Mouse (Mus musculus) gastrocnemius, postnatal 10 days (tissue): Measurements from ENCODE around the gene Zfp575. TPM values are rescaled to one million over a fixed set of nuclear protein-coding genes. Genes with fewer than 3 reads are reported as not detected.
"Not testable (repeated sequence)": the region's sequence is repeated elsewhere in the genome, so short reads cannot be mapped to it uniquely, and the experiment has no call there.

Source experiments
- DNase-seq: peaks from one replicate; pipeline ENCODE4 v3.0.0; 2021; ENCODE audit warnings: mixed read lengths
- long read RNA-seq, 2 experiments: library from polyadenylated mRNA; stranded (forward); transcript quantifications; one replicate each; pipeline ENCODE4 v2.0.0; 2021
- total RNA-seq, 2 experiments: library from RNA; stranded (reverse); gene quantifications; 2 replicates each; pipeline ENCODE4 v1.2.3; 2021

Zfp575 gene
- total RNA-seq = under 1 TPM; 0.59 to 0.95 TPM
- long read RNA-seq, experiment 1, partial matches to known transcripts = 1 of 5 reads
- long read RNA-seq, experiment 1, other reads (novel, unspliced or antisense) = 0 of 5 reads
- long read RNA-seq, experiment 2, partial matches to known transcripts = 0 of 1 reads
- long read RNA-seq, experiment 2, other reads (novel, unspliced or antisense) = 0 of 1 reads

DNA sequence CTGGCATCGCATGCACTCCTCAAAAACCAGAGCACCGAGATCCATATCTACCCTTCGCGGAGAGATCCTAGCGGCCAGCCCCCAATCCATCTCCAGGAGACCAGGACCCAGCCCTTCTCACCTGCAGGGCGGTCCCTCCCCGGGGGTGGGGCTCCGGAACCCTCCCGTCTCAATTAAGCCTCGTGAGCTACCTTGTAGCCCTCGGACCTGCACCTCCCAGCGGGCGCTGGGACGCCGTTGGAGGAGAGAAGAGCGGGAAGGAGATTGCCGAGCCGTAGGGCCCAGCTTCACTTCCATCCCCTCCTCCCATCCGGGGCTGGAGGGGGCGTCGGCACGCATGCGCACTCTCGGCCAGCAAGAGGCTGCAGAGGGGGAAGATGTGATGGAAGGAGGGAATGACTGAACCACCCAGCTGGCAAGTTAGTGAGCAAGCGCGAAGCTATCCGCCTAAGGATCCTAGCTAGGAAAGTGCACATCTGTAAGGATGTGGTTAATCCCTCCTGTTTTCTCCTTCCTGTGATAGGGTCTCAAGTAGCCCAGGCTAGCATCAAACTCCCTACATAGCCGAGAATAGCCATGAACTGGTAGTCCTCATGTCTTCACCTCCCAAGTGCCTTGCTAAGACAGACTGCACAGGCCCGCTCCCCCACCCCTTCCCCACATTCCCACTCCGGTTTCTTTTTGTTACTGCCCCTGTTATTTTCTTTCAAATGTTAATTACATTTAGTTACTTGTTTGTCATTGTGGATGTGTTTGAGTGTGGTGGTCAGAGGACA is at the start of gene Zfp575, which contains the start of gene Ethe1:
Gene Zfp575 (minus strand): TSS at position 312 of the 776 bp plus-strand sequence.
Gene Ethe1 (plus strand): TSS at position 214 of the 776 bp plus-strand sequence.
- DNase-seq = peak; percentile 74

DNA sequence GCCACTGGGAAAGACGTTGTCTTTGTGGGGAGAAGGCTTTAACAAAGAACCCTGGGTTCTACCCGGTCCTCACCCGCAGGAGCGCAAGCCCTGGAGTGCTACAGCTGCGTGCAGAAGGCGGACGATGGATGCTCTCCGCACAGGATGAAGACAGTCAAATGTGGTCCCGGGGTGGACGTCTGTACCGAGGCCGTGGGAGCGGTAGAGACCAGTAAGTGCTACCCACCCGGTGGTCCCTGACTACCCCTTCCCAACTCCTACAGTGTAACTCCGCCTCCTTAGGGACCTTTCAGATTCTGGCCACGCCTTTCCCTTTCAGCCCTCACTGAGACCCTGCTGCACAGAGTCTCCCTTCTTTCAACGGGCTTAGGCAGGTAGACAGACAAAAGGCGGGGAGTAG is 49.6 kb upstream of the Zfp575 start:
- DNase-seq = no peak

DNA sequence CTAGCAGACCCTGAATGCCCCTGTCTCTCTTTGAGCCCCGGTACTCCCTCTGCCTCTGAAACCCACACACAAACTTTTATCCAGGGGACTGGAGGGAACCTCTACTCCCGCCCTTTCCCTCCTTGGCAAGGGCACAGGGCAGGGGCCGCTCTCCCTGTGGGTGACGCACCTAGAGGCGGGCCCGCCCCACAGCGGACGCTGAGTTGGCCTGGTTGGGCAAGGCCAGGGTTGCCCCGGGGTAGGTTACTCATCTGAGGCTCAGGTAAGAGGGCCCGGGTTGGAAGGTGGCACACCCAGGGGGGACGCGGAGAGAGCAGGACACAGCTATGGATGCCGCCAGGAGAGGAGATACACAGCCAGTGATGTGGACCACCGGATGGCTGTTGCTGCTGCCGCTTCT is 48.8 kb upstream of the Zfp575 start, which contains the start of gene Lypd3:
Gene Lypd3 (plus strand): TSS at position 287 of the 400 bp plus-strand sequence.
- DNase-seq = no peak

GRCm38 (mm10) chr7:24630116-24630880 is 42.9 kb upstream of the Zfp575 start:
- no peak for DNase-seq

- DNase-seq = no peak
Measured at GRCm38 (mm10) chr7:24629672-24630071, 42.2 kb upstream of the Zfp575 start.

DNA sequence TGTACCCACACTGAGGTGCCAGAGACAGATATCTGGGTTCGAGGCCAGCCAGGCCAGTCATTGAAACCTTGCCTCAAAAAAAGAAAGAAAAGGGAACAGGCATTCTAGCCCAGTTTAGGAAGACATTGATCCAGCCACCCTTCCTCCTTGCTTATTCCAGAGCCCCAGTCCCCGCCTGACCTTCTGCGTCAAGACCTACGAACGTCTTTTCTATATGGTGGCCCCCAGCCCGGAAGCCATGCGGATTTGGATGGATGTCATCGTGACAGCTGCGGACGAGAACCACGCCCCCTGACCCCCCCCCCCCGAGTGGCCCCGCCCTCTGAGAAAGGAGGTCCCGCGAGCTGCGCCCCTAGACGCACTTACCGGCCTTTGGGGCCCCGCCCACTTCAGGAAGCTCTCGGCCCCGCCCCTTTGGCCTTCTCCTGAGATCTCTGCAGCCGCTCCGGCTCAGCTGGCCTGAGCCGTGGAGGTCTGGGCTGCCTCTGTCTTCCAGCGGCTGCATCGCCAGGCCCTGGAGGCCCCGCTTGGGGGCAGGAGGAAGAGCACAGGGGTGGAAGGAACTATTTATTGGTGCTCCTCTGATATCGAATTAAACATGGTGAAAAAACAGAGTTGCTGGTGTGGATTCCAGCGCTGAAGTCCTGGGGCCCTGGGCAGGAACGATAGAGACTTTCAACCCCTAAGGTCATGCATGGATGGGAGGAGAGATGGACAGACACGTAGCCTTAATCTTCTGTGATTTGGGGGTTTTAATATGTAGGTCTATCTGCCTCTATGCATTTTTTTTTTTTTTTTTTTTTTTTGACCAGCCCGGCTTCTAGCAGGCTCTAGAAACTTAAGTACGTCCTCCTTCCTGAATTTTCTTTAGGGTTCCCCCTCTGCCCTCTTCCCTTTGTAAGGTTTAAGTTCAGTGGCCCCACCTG is 41.5 kb upstream of the Zfp575 start:
- DNase-seq = peak; percentile 86

DNA sequence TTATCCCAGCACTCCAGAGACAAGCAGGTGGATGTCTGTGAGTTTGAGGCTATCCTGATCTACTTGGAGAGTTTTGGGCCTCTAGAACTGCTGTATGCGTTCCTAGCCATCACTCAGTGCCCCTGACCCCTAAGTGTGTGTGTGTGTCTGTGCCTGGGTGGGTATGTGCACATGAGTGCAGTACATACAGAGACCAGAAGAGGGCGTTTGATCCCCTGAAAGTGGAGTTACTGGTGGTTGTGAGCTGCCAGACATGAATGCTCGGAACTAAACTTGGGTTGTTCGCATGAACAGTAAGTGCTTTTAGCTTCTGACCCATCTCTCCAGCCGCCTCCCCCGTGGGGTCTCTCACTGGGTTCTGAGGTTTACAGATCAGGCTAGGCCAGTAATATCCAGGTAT is 35.5 kb upstream of the Zfp575 start:
- no peak for DNase-seq

DNA sequence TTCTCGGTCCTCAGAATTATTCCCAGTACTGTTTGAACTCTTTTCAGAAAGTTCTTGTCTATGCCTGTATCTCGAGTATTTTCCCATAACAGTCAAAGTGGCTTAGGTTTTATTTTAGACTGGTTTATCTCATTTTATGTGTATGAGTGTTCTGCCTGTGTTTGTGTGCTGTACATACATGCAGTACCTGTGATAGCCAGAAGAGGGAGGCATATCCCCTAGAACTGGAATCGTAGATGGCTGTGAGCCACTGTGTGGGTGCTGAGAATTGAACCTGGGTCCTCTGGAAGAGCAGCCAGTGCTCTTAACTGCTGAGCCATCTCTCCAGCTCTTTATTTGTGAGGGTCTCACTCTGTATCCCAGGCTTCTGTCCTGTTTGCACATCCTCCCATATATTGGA is 33.8 kb upstream of the Zfp575 start:
- no peak for DNase-seq

GRCm38 (mm10) chr7:24619671-24620397 is 32.4 kb upstream of the Zfp575 start:
- DNase-seq = no peak

DNA sequence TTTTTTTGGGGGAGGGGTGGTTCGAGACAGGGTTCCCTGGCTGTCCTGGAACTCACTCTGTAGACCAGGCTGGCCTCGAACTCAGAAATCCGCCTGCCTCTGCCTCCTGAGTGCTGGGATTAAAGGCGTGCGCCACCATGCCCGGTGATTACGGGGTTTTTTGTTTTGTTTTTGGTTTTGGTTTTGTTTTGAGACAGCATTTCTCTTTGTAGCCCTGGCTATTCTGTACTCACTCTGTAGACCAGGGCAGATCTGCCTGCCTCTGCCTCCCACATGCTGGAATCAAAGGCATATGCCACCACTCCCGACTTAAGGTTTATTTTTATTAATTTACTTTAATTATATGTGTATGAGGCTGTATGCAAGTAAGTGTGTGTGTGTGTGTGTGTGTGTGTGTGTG is 30.9 kb upstream of the Zfp575 start:
- not testable (repeated sequence) for DNase-seq

- no peak for DNase-seq
Measured at GRCm38 (mm10) chr7:24617763-24618162, 30.3 kb upstream of the Zfp575 start.

DNA sequence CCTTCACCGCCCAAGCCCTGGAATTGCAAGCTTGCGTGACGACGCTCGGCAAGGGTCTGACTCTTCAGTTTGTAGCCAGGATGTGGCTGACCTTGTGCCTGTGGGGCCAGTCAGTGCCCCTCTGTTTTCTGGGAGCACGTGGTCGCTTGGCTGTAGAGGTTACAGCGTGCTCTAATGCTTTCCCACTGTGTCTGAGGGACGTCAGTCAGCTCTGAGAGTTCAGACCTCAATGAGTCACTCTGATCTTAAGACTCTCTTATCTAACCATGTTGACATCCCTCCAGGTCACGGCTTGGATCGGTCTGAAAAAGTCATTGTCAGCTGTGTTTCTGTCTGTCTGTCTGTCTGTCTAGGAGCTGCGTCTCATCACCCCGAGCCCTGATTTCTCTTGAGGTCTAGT is 27.4 kb upstream of the Zfp575 start:
- DNase-seq = no peak

DNA sequence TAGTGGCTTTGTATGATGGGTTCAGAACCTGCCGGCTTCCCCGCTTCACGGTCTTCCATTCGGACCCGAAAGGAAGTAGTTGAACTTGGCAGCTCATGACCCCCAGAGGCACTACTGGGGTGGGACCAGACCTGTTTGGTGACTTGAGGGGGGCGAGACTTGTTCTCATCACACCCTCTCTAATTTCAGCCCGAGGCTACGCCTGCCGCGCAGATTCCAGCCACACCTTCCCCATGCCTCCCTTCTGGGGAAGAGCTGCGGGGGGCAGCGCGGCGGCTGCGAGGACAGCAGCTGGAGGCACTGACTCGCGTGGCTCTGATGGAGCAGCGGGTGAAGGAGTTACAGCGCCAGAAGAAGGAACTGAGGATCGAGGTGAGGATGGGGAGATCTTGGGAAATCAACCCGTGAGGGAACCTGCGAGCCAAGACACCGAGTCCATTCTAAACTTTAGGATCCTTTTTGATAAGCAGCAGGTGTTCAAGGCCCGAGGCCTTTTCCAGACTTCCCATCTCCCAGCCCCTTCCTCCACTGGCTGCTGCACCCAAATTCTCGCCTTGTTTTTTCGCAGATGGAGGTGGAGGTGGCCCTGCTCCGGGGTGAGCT is 25.0 kb upstream of the Zfp575 start:
- DNase-seq = no peak

- DNase-seq = no peak
Measured at GRCm38 (mm10) chr7:24611709-24612108, 24.3 kb upstream of the Zfp575 start.

- DNase-seq = peak; percentile 84
Measured at GRCm38 (mm10) chr7:24610879-24611494, 23.5 kb upstream of the Zfp575 start.

DNA sequence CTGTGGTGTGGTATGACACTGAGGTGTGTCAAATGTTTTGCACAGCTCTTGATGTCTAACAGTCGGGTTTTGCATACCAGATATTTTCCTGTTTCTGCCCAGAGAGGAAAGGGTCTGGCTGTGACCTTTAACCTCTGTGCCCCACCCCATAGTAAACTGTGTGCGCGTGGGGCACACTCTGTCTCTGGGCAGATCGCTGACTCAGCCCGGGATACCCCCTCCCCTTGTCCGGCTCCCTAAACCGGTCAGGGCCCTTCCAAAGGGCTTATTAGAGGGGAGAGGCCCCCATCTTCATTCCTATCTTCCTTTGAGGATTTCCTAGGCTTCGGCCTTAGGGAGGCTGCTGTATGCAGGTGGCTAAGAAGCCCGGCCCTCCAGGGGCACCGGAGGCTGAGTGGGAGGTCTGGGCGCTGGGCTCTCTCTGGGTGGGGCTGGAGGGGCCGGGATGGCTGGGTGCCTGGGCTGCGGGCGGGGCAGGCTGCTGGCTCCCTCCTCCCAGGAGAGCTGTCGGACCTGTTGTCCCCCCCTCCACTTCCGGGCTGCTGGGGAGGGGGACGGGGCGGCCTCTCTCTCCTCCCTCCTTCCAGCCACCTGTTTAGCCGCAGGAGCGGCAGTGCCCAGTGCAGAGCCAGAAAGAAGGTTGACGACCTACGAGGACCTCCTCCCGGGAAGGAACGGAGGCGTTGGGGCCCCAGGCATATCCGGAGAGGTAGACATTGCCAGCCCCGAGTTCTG is 22.9 kb upstream of the Zfp575 start, which contains the start of gene Phldb3:
Gene Phldb3 (plus strand): TSS at position 620 of the 735 bp plus-strand sequence.
- DNase-seq = no peak

DNA sequence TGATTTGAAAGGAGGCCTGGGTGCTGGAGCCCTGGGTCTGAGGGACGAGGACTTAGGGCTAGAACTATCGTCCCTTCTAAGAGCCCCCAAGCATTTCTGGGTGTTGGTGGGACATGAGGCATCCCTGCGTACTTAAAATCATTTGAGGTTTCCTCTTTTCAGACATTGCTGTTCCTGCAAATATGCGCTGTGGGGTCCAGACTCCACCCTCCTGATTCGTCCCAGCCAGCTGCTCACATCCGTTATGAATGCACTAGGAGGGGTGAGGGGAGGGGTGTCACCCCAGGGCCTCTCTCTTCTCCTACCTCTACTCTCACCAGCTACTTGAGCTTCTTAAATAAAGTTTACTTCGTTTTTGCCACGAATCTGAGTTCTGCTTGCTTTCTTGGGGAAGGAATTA is 21.1 kb upstream of the Zfp575 start:
- no peak for DNase-seq

DNA sequence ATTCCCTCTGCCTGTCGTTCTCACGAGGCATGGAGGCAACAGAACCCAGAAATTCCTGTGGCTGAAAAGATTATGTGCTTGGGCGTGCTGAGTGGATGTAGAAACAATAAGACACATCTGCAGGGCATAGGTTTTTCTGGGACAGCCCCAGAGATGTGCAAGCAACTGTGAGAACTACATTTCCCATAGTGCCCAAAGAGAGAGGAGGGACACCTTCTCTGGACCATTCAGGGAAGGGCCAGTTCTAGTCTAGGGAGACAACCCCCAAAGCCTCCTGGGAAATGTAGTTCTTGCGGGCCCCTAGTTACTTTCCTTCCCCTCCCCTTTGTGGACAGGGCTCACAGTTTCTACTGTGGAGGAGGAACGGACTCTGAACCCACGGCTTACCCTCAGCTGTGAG is 20.6 kb upstream of the Zfp575 start:
- peak; percentile 34 for DNase-seq

- no peak for DNase-seq
Measured at GRCm38 (mm10) chr7:24606046-24606445, 18.6 kb upstream of the Zfp575 start.
